Mouse (Mus musculus) heart, embryonic 16.5 days (tissue): ENCODE results near the gene Gtsf1. TPM values are rescaled to one million over a fixed set of nuclear protein-coding genes. Genes with fewer than 3 reads are reported as not detected.

ENCODE experiments used
- ATAC-seq: fragments of 200-750 bp; cut with Nextera tagmentation; replicated peaks from 2 replicates; pipeline ENCODE4 v1.8.0; 2017; ENCODE audit warnings: moderate number of reproducible peaks; ENCODE audit not compliant: insufficient read depth, low FRiP score; ENCODE audit errors: extremely low read depth
- H3K27ac ChIP-seq: fragments of 300-500 bp; sonication (generic); 2 replicates; pipeline ENCODE4 v1.5.1; 2014; ENCODE audit warnings: mild to moderate bottlenecking, low read length, control low read depth, moderate library complexity
- H3K27me3 ChIP-seq: fragments of 300-500 bp; sonication (generic); 2 replicates; pipeline ENCODE4 v1.6.1; 2014; ENCODE audit warnings: low read length, mixed read lengths; ENCODE audit not compliant: control insufficient read depth, insufficient read depth
- H3K36me3 ChIP-seq: fragments of 300-500 bp; sonication (generic); 2 replicates; pipeline ENCODE4 v1.6.1; 2014; ENCODE audit not compliant: control insufficient read depth, insufficient read depth
- H3K4me1 ChIP-seq: fragments of 300-500 bp; sonication (generic); 2 replicates; pipeline ENCODE4 v1.6.1; 2014; ENCODE audit warnings: low read length, mixed read lengths; ENCODE audit not compliant: control insufficient read depth, insufficient read depth
- H3K4me2 ChIP-seq: fragments of 300-500 bp; sonication (generic); 2 replicates; pipeline ENCODE4 v1.6.1; 2014; ENCODE audit warnings: low read depth, mild to moderate bottlenecking, control low read depth, low read length
- H3K4me3 ChIP-seq: fragments of 300-500 bp; sonication (generic); 2 replicates; pipeline ENCODE4 v1.5.1; 2014; ENCODE audit warnings: mild to moderate bottlenecking, control low read depth, low read length
- H3K9ac ChIP-seq: fragments of 300-500 bp; sonication (generic); 2 replicates; pipeline ENCODE4 v1.6.1; 2014; ENCODE audit warnings: low read length, control low read depth
- H3K9me3 ChIP-seq: fragments of 300-500 bp; sonication (generic); replicated peaks from 2 replicates; pipeline ENCODE4 v1.6.1; 2016; ENCODE audit warnings: low read length; ENCODE audit not compliant: control insufficient read depth
- WGBS: fragments of 180-500 bp; shearing (Covaris S2); extraction: QIAGEN DNeasy Blood & Tissue Kit; methylation state at CpG from one replicate; pipeline ENCODE4 v1.1.7; 2014; 5-methylcytosine and 5-hydroxymethylcytosine counted together
- polyA plus RNA-seq: library from polyadenylated mRNA; unstranded; fragments of >200 nt; fragmentation: Nextera tagmentation; extraction: Ambion mirVana; gene quantifications from 2 replicates; pipeline ENCODE4 v1.2.1, GENCODE M21; 2015

Gtsf1 gene
- polyA plus RNA-seq, 1 experiment from 2014 or later = 15.3 TPM

GRCm38 (mm10) chr15:103362333-103362732 is 67.9 kb downstream of the Gtsf1 start:
- no peak overlapping the region for H3K4me3 ChIP-seq

GRCm38 (mm10) chr15:103361269-103361668 is 69.0 kb downstream of the Gtsf1 start:
- peak overlapping the region; percentile 64 for H3K27ac ChIP-seq

More at GRCm38 (mm10) chr15:103362333-103362732, 67.9 kb downstream of the Gtsf1 start:
- 57% methylated on average over 6 of the region's 7 CpGs for whole genome bisulfite sequencing
- no peak for ATAC-seq
- Histone ChIP-seq H3K9ac (0 out of 2 replicates have a peak overlapping the region, but pooled peaks have one; percentile 9), H3K4me1 (peaks cover 74% of the 10 kb centered on the region), H3K9me3 (no peaks in the 10 kb centered on the region), H3K27me3 (no peaks in the 10 kb centered on the region), H3K4me2 (no peak overlapping the region), H3K36me3 (peaks cover under 1% of the 10 kb centered on the region; the same call in 1 of the 2 replicates), H3K27ac (peak overlapping the region; percentile 60)

GRCm38 (mm10) chr15:103359869-103360602 is 70.2 kb downstream of the Gtsf1 start:
- Histone ChIP-seq H3K9ac (peak overlapping the region; percentile 62), H3K4me2 (no peak overlapping the region), H3K36me3 (peaks cover 16% of the 10 kb centered on the region; the same call in 1 of the 2 replicates), H3K27ac (peak overlapping the region; percentile 94), H3K4me1 (peaks cover 83% of the 10 kb centered on the region), H3K27me3 (no peaks in the 10 kb centered on the region), H3K4me3 (no peak overlapping the region), H3K9me3 (no peaks in the 10 kb centered on the region)
- ATAC-seq = no peak
- WGBS = 86% methylated on average over 5 of the region's 5 CpGs

More at GRCm38 (mm10) chr15:103361269-103361668, 69.0 kb downstream of the Gtsf1 start:
- peak overlapping the region; percentile 51 for H3K9ac ChIP-seq
- ATAC-seq = no peak
- H3K36me3 ChIP-seq = peaks cover 9% of the 10 kb centered on the region; the same call in 1 of the 2 replicates
- 28% methylated on average over 1 of the region's 1 CpGs for WGBS
- no peaks in the 10 kb centered on the region for H3K27me3 ChIP-seq
- H3K4me2 ChIP-seq = no peak overlapping the region
- no peak overlapping the region for H3K4me3 ChIP-seq
- H3K9me3 ChIP-seq = no peaks in the 10 kb centered on the region
- peaks cover 78% of the 10 kb centered on the region for H3K4me1 ChIP-seq

DNA sequence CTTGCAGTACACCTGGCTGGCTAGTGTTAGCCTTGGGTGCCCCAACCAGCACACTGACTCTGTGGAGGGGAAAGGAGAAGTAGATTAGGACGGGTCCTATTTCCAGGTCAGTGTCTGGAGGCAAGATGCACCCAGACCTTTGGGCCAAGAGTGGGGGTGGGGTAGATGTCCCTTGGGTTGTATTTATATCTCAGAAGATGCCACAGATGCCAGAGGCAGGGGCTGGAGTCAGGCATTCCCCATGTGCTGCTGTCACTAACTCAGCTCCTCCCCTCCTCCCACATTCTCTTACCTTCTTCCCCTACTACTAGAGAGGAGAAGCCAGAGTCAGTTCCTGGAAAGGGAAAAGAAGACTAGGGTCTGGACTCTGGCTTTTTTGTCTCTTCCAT is 71.2 kb downstream of the Gtsf1 start:
- Histone ChIP-seq H3K27me3 (no peaks in the 10 kb centered on the region), H3K4me1 (peaks cover 82% of the 10 kb centered on the region), H3K36me3 (peaks cover 23% of the 10 kb centered on the region), H3K4me3 (no peak overlapping the region), H3K9ac (peak overlapping the region; percentile 30; the same call in 1 of the 2 replicates), H3K9me3 (no peaks in the 10 kb centered on the region), H3K27ac (peak overlapping the region; percentile 94), H3K4me2 (peak overlapping the region; percentile 38)
- WGBS = 25% methylated on average over 1 of the region's 1 CpGs
- ATAC-seq = peak; percentile 59

DNA sequence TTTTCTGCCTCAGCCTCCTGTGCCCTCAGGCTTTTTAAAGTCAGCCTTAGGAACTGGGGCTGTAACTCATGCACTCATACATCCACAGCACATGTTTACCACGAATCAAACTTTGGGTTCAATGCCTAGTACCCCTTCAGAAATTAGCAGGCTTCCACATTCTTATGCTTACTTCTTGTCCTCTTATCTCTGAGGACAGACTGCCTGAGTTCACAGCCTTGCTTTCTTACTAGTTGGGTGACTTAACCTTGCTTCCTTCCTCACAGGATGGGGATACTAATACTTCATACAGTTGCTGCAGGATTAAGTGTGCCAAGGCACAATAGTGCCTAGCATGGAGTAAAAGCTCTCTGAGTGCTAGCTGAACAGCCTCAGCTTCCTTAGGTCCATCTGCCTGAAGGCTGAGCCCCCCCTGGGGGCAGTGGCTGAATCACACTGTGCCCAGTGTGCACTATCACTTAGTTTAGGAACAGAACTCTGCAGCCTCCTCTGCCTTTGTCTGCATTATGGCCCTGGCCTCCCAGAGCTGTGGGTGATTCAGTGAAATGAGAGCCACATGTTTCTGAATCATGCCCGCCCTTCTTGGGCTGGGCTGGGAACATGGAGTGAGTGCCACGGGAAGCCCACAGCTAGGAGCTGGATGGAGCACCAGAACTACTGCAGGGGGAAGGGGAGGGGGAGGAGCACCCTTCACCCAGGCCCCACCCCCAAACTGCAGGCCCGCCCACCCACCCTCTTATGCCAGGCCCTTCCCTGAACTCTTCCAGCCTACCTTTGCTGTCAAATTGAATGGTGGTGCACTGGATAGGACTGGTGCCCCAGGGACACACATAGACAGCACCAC is 71.8 kb downstream of the Gtsf1 start:
- peak; percentile 56 for ATAC-seq
- peak overlapping the region; percentile 37 for H3K9ac ChIP-seq
- no peaks in the 10 kb centered on the region for H3K9me3 ChIP-seq
- H3K36me3 ChIP-seq = peaks cover 29% of the 10 kb centered on the region
- H3K27ac ChIP-seq = peak overlapping the region; percentile 94
- H3K4me3 ChIP-seq = no peak overlapping the region
- no peaks in the 10 kb centered on the region for H3K27me3 ChIP-seq
- peaks cover 78% of the 10 kb centered on the region for H3K4me1 ChIP-seq
- WGBS = 36% methylated on average over 4 of the region's 4 CpGs
- H3K4me2 ChIP-seq = peak overlapping the region; percentile 38

DNA sequence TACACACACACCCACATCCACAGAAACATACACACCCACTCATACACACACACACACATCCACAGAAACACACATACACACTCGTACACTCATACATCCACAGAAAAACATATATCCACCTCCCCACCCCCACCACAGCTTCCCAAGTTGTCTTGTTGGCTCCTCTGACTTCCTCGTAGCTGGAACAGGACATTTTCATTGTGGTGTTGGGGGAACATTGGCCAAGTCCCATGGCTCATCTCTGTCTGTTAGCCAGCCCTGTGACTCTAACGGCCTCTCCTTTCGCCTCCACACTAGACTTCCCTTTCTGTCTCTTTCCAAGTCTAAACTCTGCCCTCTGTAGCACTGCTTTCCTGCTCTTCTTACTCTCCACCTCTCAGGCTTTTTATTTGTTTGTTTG is 72.5 kb downstream of the Gtsf1 start:
- no peak for ATAC-seq
- peaks cover 78% of the 10 kb centered on the region for H3K4me1 ChIP-seq
- H3K36me3 ChIP-seq = peaks cover 32% of the 10 kb centered on the region
- H3K27ac ChIP-seq = peak overlapping the region; percentile 94
- no peaks in the 10 kb centered on the region for H3K27me3 ChIP-seq
- 67% methylated on average over 4 of the region's 4 CpGs for WGBS
- H3K9ac ChIP-seq = no peak overlapping the region; the same call in 1 of the 2 replicates
- H3K4me2 ChIP-seq = no peak overlapping the region
- H3K4me3 ChIP-seq = no peak overlapping the region
- no peaks in the 10 kb centered on the region for H3K9me3 ChIP-seq

GRCm38 (mm10) chr15:103356130-103356529 is 74.1 kb downstream of the Gtsf1 start:
- no peak overlapping the region for H3K4me3 ChIP-seq
- peak overlapping the region; percentile 94 for H3K27ac ChIP-seq
- H3K9ac ChIP-seq = peak overlapping the region; percentile 51
- no peaks in the 10 kb centered on the region for H3K27me3 ChIP-seq
- WGBS = 43% methylated on average over 4 of the region's 4 CpGs
- H3K4me2 ChIP-seq = no peak overlapping the region
- H3K4me1 ChIP-seq = peaks cover 63% of the 10 kb centered on the region
- peaks cover 39% of the 10 kb centered on the region for H3K36me3 ChIP-seq
- no peak for ATAC-seq
- H3K9me3 ChIP-seq = no peaks in the 10 kb centered on the region

DNA sequence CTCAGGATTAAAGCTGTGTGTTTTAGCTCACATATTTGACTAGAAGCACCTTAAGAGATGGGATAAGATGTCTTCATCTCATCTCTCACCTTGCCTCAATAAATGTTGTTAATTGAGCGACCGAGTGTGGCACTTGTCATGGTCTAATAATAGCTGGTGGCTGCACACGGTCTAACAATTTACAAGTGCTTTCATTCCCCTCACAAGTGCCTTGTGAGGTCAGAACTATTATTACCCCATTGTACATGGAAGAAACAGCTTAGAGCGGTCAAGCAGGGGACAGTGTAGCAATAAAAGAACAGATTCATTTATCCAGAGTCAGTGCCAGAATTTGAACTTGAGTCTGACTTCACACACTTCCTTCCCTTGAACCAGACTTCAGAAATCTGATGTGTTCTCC is 74.8 kb downstream of the Gtsf1 start:
- Histone ChIP-seq H3K4me2 (peak overlapping the region; percentile 15), H3K9ac (peak overlapping the region; percentile 51), H3K4me3 (no peak overlapping the region), H3K36me3 (peaks cover 46% of the 10 kb centered on the region), H3K27ac (peak overlapping the region; percentile 94), H3K4me1 (peaks cover 58% of the 10 kb centered on the region), H3K27me3 (no peaks in the 10 kb centered on the region), H3K9me3 (no peaks in the 10 kb centered on the region)
- WGBS = 47% methylated on average over 4 of the region's 4 CpGs
- ATAC-seq = peak; percentile 76
